Mouse (Mus musculus): ENCODE measurements around the gene Trim71.

GRCm38 (mm10) chr9:114544754-114545393, 19.3 kb downstream of the Trim71 start:
- no peak for TF ChIP-seq CTCF (IDR thresholded peaks at IDR 0.05; ENCODE audit: low read depth)
- TF ChIP-seq EP300 (IDR thresholded peaks at IDR 0.05; ENCODE audit: low read depth) = no peak
